Mouse (Mus musculus): ENCODE data around the gene Fam221b. TPM values are rescaled to one million over a fixed set of nuclear protein-coding genes. Genes with fewer than 3 reads are reported as not detected.

Fam221b gene
- polyA plus RNA-seq, 1 experiment = 0.19 TPM

GRCm38 (mm10) chr4:43691026-43691425 is 22.1 kb upstream of the Fam221b start:
- H3K27ac ChIP-seq (ENCODE audit: insufficient read depth, low read length) = no peak overlapping the region
- no peak overlapping the region for H3K9ac ChIP-seq (ENCODE audit: low read depth, poor library complexity, severe bottlenecking)
- H3K4me3 ChIP-seq (ENCODE audit: low read depth, low read length) = no peak overlapping the region
- H3K4me1 ChIP-seq (ENCODE audit: control insufficient read depth, insufficient read depth, low read length) = no peaks in the 10 kb centered on the region
- no peaks in the 10 kb centered on the region for H3K27me3 ChIP-seq (ENCODE audit: control insufficient read depth, insufficient read depth, low read length, poor library complexity, severe bottlenecking)
- H3K36me3 ChIP-seq (ENCODE audit: control insufficient read depth, insufficient read depth, low read length, poor library complexity, severe bottlenecking) = no peaks in the 10 kb centered on the region
- H3K9me3 ChIP-seq (replicated peaks; ENCODE audit: control insufficient read depth, insufficient read depth, low read length, poor library complexity, severe bottlenecking) = no peaks in the 10 kb centered on the region
- no peak for TF ChIP-seq CTCF (IDR thresholded peaks at IDR 0.05; ENCODE audit: low read depth, low read length)
- no peak for TF ChIP-seq POLR2A (IDR thresholded peaks at IDR 0.05; ENCODE audit: insufficient read depth, low read length)
- TF ChIP-seq EP300 (IDR thresholded peaks at IDR 0.05; ENCODE audit: insufficient read depth, low read depth, low read length) = no peak

GRCm38 (mm10) chr4:43690021-43690420 is 21.1 kb upstream of the Fam221b start:
- no peaks in the 10 kb centered on the region for H3K36me3 ChIP-seq (ENCODE audit: control insufficient read depth, insufficient read depth, low read length, poor library complexity, severe bottlenecking)
- no peak for TF ChIP-seq EP300 (IDR thresholded peaks at IDR 0.05; ENCODE audit: insufficient read depth, low read depth, low read length)
- no peak overlapping the region for H3K9ac ChIP-seq (ENCODE audit: low read depth, poor library complexity, severe bottlenecking)
- H3K4me3 ChIP-seq (ENCODE audit: low read depth, low read length) = no peak overlapping the region
- no peaks in the 10 kb centered on the region for H3K27me3 ChIP-seq (ENCODE audit: control insufficient read depth, insufficient read depth, low read length, poor library complexity, severe bottlenecking)
- H3K9me3 ChIP-seq (replicated peaks; ENCODE audit: control insufficient read depth, insufficient read depth, low read length, poor library complexity, severe bottlenecking) = no peaks in the 10 kb centered on the region
- no peak overlapping the region for H3K27ac ChIP-seq (ENCODE audit: insufficient read depth, low read length)
- H3K4me1 ChIP-seq (ENCODE audit: control insufficient read depth, insufficient read depth, low read length) = no peaks in the 10 kb centered on the region

DNA sequence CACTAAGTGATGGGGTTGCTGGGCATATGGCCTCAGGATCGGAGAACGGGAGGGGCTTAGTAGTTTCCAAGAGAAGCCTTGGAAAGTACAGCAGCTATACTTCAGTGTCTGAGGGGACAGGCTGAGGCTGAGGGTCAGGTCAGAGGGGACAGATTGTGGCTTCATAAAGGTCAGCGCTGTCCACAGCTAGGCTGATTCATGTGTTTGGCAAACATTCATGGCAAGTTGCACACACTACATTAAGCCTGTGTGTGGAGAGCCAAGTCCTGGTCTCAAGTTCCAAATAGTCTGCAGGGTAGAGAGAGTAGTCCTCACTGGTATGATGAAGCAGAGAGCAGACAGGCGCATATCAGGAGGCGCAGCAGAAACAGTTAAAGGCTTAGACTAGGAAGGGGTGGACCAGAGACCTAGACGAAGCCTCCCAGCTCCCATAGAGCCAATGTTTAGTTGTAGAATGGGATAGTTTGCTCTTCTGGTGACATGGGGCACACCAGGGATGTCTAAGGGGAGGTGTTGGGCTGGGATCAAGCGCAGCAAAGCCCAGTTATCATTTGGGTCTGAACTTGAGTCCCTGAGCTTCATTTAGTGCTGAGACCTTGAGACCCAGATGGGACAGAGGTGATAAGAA is 10.6 kb upstream of the Fam221b start:
- H3K36me3 ChIP-seq (ENCODE audit: control insufficient read depth, insufficient read depth, low read length, poor library complexity, severe bottlenecking) = no peaks in the 10 kb centered on the region
- no peak overlapping the region for H3K9ac ChIP-seq (ENCODE audit: low read depth, poor library complexity, severe bottlenecking)
- TF ChIP-seq EP300 (IDR thresholded peaks at IDR 0.05; ENCODE audit: insufficient read depth, low read depth, low read length) = no peak
- TF ChIP-seq CTCF (IDR thresholded peaks at IDR 0.05; ENCODE audit: low read depth, low read length) = no peak
- TF ChIP-seq POLR2A (IDR thresholded peaks at IDR 0.05; ENCODE audit: insufficient read depth, low read length) = no peak
- no peak overlapping the region for H3K27ac ChIP-seq (ENCODE audit: insufficient read depth, low read length)
- no peak overlapping the region for H3K4me3 ChIP-seq (ENCODE audit: low read depth, low read length)
- no peaks in the 10 kb centered on the region for H3K9me3 ChIP-seq (replicated peaks; ENCODE audit: control insufficient read depth, insufficient read depth, low read length, poor library complexity, severe bottlenecking)
- no peaks in the 10 kb centered on the region for H3K4me1 ChIP-seq (ENCODE audit: control insufficient read depth, insufficient read depth, low read length)
- no peaks in the 10 kb centered on the region for H3K27me3 ChIP-seq (ENCODE audit: control insufficient read depth, insufficient read depth, low read length, poor library complexity, severe bottlenecking)

DNA sequence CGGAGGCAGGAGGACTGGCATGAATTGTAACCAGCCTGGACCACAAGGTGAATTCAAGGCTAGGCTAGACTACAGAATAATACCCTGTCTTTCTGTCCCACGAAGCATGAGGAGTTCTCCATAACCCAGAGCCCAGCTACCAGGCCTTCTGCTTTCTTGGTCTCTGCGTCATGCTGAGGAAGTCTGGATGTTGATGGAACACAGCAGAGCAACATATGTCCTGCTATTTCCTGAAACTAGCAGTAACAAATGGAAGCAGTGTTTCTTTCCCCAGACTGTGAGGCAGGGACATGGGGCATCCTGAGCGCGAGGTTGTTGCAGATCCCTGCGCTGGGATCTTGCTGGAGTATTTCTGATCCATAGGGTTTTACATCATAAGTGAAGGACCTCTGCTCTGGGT is 9.6 kb upstream of the Fam221b start:
- TF ChIP-seq POLR2A (IDR thresholded peaks at IDR 0.05; ENCODE audit: insufficient read depth, low read length) = no peak
- no peak for TF ChIP-seq EP300 (IDR thresholded peaks at IDR 0.05; ENCODE audit: insufficient read depth, low read depth, low read length)
- no peak for TF ChIP-seq CTCF (IDR thresholded peaks at IDR 0.05; ENCODE audit: low read depth, low read length)
- Histone ChIP-seq H3K27me3 (ENCODE audit: control insufficient read depth, insufficient read depth, low read length, poor library complexity, severe bottlenecking) (no peaks in the 10 kb centered on the region), H3K4me3 (ENCODE audit: low read depth, low read length) (no peak overlapping the region), H3K9me3 (replicated peaks; ENCODE audit: control insufficient read depth, insufficient read depth, low read length, poor library complexity, severe bottlenecking) (no peaks in the 10 kb centered on the region), H3K4me1 (ENCODE audit: control insufficient read depth, insufficient read depth, low read length) (no peaks in the 10 kb centered on the region), H3K27ac (ENCODE audit: insufficient read depth, low read length) (no peak overlapping the region), H3K36me3 (ENCODE audit: control insufficient read depth, insufficient read depth, low read length, poor library complexity, severe bottlenecking) (no peaks in the 10 kb centered on the region), H3K9ac (ENCODE audit: low read depth, poor library complexity, severe bottlenecking) (no peak overlapping the region)

- Histone ChIP-seq H3K4me3 (ENCODE audit: low read depth, low read length) (no peak overlapping the region), H3K27ac (ENCODE audit: insufficient read depth, low read length) (no peak overlapping the region), H3K9ac (ENCODE audit: low read depth, poor library complexity, severe bottlenecking) (no peak overlapping the region), H3K27me3 (ENCODE audit: control insufficient read depth, insufficient read depth, low read length, poor library complexity, severe bottlenecking) (no peaks in the 10 kb centered on the region), H3K9me3 (replicated peaks; ENCODE audit: control insufficient read depth, insufficient read depth, low read length, poor library complexity, severe bottlenecking) (no peaks in the 10 kb centered on the region), H3K4me1 (ENCODE audit: control insufficient read depth, insufficient read depth, low read length) (no peaks in the 10 kb centered on the region), H3K36me3 (ENCODE audit: control insufficient read depth, insufficient read depth, low read length, poor library complexity, severe bottlenecking) (no peaks in the 10 kb centered on the region)
- TF ChIP-seq POLR2A (IDR thresholded peaks at IDR 0.05; ENCODE audit: insufficient read depth, low read length) = no peak
- no peak for TF ChIP-seq EP300 (IDR thresholded peaks at IDR 0.05; ENCODE audit: insufficient read depth, low read depth, low read length)
- TF ChIP-seq CTCF (IDR thresholded peaks at IDR 0.05; ENCODE audit: low read depth, low read length) = no peak
Measured at GRCm38 (mm10) chr4:43675608-43676007, 6.7 kb upstream of the Fam221b start.

- no peak overlapping the region for H3K27ac ChIP-seq (ENCODE audit: insufficient read depth, low read length)
- H3K9ac ChIP-seq (ENCODE audit: low read depth, poor library complexity, severe bottlenecking) = no peak overlapping the region
- no peaks in the 10 kb centered on the region for H3K36me3 ChIP-seq (ENCODE audit: control insufficient read depth, insufficient read depth, low read length, poor library complexity, severe bottlenecking)
- no peaks in the 10 kb centered on the region for H3K4me1 ChIP-seq (ENCODE audit: control insufficient read depth, insufficient read depth, low read length)
- H3K9me3 ChIP-seq (replicated peaks; ENCODE audit: control insufficient read depth, insufficient read depth, low read length, poor library complexity, severe bottlenecking) = no peaks in the 10 kb centered on the region
- TF ChIP-seq POLR2A (IDR thresholded peaks at IDR 0.05; ENCODE audit: insufficient read depth, low read length) = no peak
- TF ChIP-seq EP300 (IDR thresholded peaks at IDR 0.05; ENCODE audit: insufficient read depth, low read depth, low read length) = no peak
- TF ChIP-seq CTCF (IDR thresholded peaks at IDR 0.05; ENCODE audit: low read depth, low read length) = no peak
- no peak overlapping the region for H3K4me3 ChIP-seq (ENCODE audit: low read depth, low read length)
- no peaks in the 10 kb centered on the region for H3K27me3 ChIP-seq (ENCODE audit: control insufficient read depth, insufficient read depth, low read length, poor library complexity, severe bottlenecking)
Measured at GRCm38 (mm10) chr4:43674974-43675373, 6.0 kb upstream of the Fam221b start.
